Mouse (Mus musculus) heart, embryonic 15.5 days (tissue): ENCODE data around the gene Mrps6. TPM values are rescaled to one million over a fixed set of nuclear protein-coding genes. Genes with fewer than 3 reads are reported as not detected.

Source experiments
- ATAC-seq: fragments of 200-750 bp; cut with Nextera tagmentation; replicated peaks from 2 replicates; pipeline ENCODE4 v1.8.0; 2017; ENCODE audit warnings: low read depth, moderate TSS enrichment; ENCODE audit not compliant: insufficient number of reproducible peaks, insufficient read depth, low FRiP score
- H3K27ac ChIP-seq: fragments of 300-500 bp; sonication (generic); 2 replicates; pipeline ENCODE4 v1.5.1; 2015; ENCODE audit warnings: mild to moderate bottlenecking, inconsistent platforms
- H3K27me3 ChIP-seq: fragments of 300-500 bp; sonication (generic); 2 replicates; pipeline ENCODE4 v1.6.1; 2015; ENCODE audit warnings: inconsistent platforms
- H3K36me3 ChIP-seq: fragments of 300-500 bp; sonication (generic); 2 replicates; pipeline ENCODE4 v1.6.1; 2015; ENCODE audit warnings: mild to moderate bottlenecking, inconsistent platforms
- H3K4me1 ChIP-seq: fragments of 300-500 bp; sonication (generic); replicated peaks from 2 replicates; pipeline ENCODE4 v1.6.1; 2015; ENCODE audit warnings: inconsistent platforms
- H3K4me2 ChIP-seq: fragments of 300-500 bp; sonication (generic); 2 replicates; pipeline ENCODE4 v1.6.1; 2015; ENCODE audit warnings: inconsistent platforms, mild to moderate bottlenecking, moderate library complexity
- H3K4me3 ChIP-seq: fragments of 300-500 bp; sonication (generic); 2 replicates; pipeline ENCODE4 v1.5.1; 2015; ENCODE audit warnings: mild to moderate bottlenecking, inconsistent platforms
- H3K9ac ChIP-seq: fragments of 300-500 bp; sonication (generic); 2 replicates; pipeline ENCODE4 v1.6.1; 2015; ENCODE audit warnings: mild to moderate bottlenecking, inconsistent platforms
- H3K9me3 ChIP-seq: fragments of 300-500 bp; sonication (generic); replicated peaks from 2 replicates; pipeline ENCODE4 v1.6.1; 2016; ENCODE audit warnings: inconsistent platforms
- WGBS: fragments of 180-500 bp; shearing (Covaris S2); methylation state at CpG from one replicate; pipeline ENCODE4 v1.1.7; 2015; ENCODE audit warnings: mixed read lengths; 5-methylcytosine and 5-hydroxymethylcytosine counted together
- polyA plus RNA-seq: library from polyadenylated mRNA; unstranded; fragments of >200 nt; fragmentation: Nextera tagmentation; extraction: Ambion mirVana; gene quantifications from 2 replicates; pipeline ENCODE4 v1.2.1, GENCODE M21; 2015

Gene Mrps6
- polyA plus RNA-seq, 1 experiment from 2014 or later, result 106 TPM

- no peaks in the 10 kb centered on the region for H3K27me3 ChIP-seq
- peak; percentile 63; the same call in 1 of the 2 replicates for ATAC-seq
- H3K9ac ChIP-seq, result peak overlapping the region; percentile 46
- no peaks in the 10 kb centered on the region for H3K36me3 ChIP-seq
- WGBS, result 6% methylated on average over 14 of the region's 14 CpGs
- no peaks in the 10 kb centered on the region for H3K9me3 ChIP-seq
- peaks cover 16% of the 10 kb centered on the region for H3K4me1 ChIP-seq
- peak overlapping the region; percentile 87 for H3K4me2 ChIP-seq
- H3K27ac ChIP-seq, result peak overlapping the region; percentile 53
- H3K4me3 ChIP-seq, result peak overlapping the region; percentile 55
These were observed 100.0 kb downstream of the Mrps6 start for GRCm38 (mm10) chr16:92158021-92158455.

- 4% methylated on average over 30 of the region's 30 CpGs for WGBS
- H3K4me3 ChIP-seq, result peak overlapping the region; percentile 55
- peak overlapping the region; percentile 87 for H3K4me2 ChIP-seq
- ATAC-seq, result peak; percentile 95
- peak overlapping the region; percentile 53 for H3K27ac ChIP-seq
- no peaks in the 10 kb centered on the region for H3K9me3 ChIP-seq
- no peaks in the 10 kb centered on the region for H3K36me3 ChIP-seq
- peak overlapping the region; percentile 46 for H3K9ac ChIP-seq
- no peaks in the 10 kb centered on the region for H3K27me3 ChIP-seq
- H3K4me1 ChIP-seq, result peaks cover 16% of the 10 kb centered on the region
These were observed 100.5 kb downstream of the Mrps6 start for GRCm38 (mm10) chr16:92158461-92159091.

GRCm38 (mm10) chr16:92159114-92159513, 101.0 kb downstream of the Mrps6 start:
- peak overlapping the region; percentile 87 for H3K4me2 ChIP-seq
- no peaks in the 10 kb centered on the region for H3K36me3 ChIP-seq
- no peaks in the 10 kb centered on the region for H3K9me3 ChIP-seq
- peak overlapping the region; percentile 46; the same call in 1 of the 2 replicates for H3K9ac ChIP-seq
- H3K27ac ChIP-seq, result peak overlapping the region; percentile 53; the same call in 1 of the 2 replicates
- H3K27me3 ChIP-seq, result no peaks in the 10 kb centered on the region
- peak overlapping the region; percentile 55 for H3K4me3 ChIP-seq
- peaks cover 16% of the 10 kb centered on the region for H3K4me1 ChIP-seq
- 29% methylated on average over 6 of the region's 6 CpGs for WGBS
- no peak for ATAC-seq

Other genes starting within 250 kb of the Mrps6 start
- gene Gm49711, start within 50 bp of the Mrps6 start, polyA plus RNA-seq, result 0.25 TPM in 1 of 2 replicates, not detected in the other
- 3.1 and 4.2 TPM in 2 replicates for gene Slc5a3, start 52 bp downstream of the Mrps6 start, polyA plus RNA-seq
- gene Kcne2, start 234.1 kb downstream of the Mrps6 start, polyA plus RNA-seq, result 0.66 and 1.0 TPM in 2 replicates
- gene Smim11, start 243.0 kb downstream of the Mrps6 start, polyA plus RNA-seq, result 100 and 145 TPM in 2 replicates